Mouse (Mus musculus) spleen, postnatal 36 days (tissue): ENCODE measurements around the gene Slc4a10.

Experiments used
- DNase-seq, 2 experiments: peaks; one replicate each; pipeline ENCODE4 v3.0.0; 2022; ENCODE audit warnings: low spot score in 2 of 2, mixed read lengths in 1 of 2

The Slc4a10 gene

DNA sequence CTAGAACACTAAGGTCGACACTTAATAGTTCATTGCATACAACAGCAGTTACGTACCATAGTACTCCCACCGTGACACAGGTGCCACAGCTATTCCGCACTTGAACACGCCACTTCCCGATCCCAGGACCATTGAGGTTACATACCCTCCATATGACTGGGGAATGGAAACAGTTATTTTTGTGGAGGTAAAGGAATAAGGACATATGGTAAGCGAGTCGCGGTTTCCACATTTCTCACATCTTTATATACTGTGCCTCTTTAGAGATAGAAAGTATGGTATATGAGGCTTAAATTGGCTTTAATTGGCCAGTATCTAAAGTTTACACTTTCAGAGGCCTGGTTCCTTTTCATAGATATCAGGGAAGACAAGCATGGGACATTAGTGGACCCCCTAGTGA is 301.5 kb downstream of the Slc4a10 start:
- DNase-seq, result no peak

GRCm38 (mm10) chr2:62352035-62352434 is 305.8 kb downstream of the Slc4a10 start:
- no peak for DNase-seq

GRCm38 (mm10) chr2:62355766-62356165 is 309.5 kb downstream of the Slc4a10 start:
- DNase-seq, result no peak

DNA sequence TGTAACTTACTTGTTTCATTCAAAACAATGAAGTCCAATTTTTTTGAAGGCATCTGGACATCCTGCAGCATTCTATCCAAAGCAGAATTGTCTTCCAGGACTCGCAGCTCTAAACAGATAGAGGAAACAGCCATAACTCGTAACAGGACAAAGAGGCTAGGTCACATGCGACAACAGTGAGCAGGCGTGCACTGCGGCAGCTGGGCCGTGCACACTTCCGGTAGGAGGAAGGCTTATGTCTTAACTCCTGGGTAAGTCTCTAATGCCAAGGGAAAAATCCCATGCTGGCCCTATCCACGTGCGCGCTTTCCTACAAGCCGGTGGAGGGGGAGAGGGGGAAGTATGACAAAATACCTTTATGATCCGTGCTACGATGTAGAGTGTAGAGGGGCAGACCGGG is 310.3 kb downstream of the Slc4a10 start:
- DNase-seq, result no peak

- no peak for DNase-seq
Observed at GRCm38 (mm10) chr2:62357259-62357658, 311.0 kb downstream of the Slc4a10 start.

DNA sequence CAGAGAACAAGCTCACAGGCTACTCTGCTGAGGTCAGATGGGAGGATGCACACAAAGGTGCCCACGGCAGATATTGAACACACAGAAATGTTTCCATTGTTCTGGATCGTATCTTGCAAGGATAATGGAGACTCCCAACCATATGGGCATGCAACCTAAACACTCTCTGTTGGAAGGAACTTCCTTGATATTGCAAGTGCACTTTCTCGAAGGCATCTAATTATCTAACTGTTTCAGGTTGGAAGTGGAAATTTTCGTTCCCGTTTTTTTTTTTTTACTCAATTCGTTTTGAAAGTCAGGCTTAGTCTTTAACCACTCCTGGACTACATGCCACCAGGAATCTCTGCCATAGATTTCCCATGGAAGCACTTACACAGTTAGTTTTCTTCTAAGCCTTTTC is 314.6 kb downstream of the Slc4a10 start:
- DNase-seq, result no peak

DNA sequence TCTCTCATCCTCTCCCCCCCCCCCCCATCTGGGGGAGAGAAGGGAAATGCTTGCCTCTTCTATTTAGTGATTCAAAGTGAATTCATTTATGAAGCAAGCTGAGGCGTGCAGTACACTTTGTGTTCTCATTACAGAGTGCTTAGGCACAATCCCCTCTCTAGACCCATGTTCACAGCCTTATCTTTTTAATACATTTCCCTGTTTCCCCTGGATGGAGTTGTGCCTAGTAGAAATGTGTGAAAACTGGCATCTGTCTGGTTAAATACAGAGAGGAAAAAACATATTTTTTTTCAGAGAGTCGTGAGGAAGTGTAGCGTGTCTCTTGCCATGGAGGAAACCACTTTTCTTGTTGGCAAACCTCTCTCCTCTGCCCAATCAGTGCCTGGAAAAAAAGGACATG is 315.3 kb downstream of the Slc4a10 start:
- no peak for DNase-seq

- DNase-seq, result no peak
Observed at GRCm38 (mm10) chr2:62362211-62362610, 315.9 kb downstream of the Slc4a10 start.

DNA sequence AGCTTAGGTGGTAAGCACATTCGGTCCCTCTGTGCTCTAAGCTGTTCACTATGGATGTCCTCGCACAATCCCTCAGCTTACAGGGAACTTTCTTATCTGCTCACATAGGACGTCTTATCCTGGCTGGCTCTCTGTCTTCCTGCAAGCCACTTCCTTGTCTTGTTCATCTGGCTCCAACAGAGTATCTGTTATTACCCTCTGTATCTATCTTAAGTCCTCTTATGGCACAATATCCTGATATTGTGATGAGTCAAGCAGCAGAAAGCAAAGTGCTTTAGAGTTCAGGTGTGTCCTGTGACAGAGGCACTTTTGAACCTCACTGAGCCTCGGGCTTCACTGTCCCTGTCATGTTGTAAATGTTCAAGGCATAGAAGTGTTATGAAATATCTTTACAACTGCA is 317.3 kb downstream of the Slc4a10 start:
- no peak for DNase-seq

- no peak for DNase-seq
Observed at GRCm38 (mm10) chr2:62368349-62369053, 322.2 kb downstream of the Slc4a10 start.

DNA sequence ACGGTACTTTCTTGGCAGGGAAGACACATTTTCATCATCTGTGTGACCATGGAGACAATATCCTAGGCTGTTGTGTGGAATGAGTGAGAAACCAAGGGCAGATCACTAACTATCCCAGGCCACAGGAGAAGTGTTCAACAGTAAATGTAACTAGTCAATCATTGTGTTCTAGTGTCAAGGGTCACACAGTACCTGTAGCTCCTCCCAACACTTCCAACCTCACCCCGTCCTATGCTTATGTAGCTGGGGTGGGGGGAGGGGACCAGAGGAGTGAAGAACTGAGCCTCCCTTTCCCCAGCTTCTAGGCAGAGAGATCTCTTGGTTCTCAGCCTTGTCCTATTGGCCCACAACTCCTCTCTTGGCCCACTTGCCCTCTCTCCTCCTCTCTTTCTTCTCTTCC is 323.8 kb downstream of the Slc4a10 start:
- DNase-seq, result no peak

- no peak for DNase-seq
Observed at GRCm38 (mm10) chr2:62373692-62374091, 327.4 kb downstream of the Slc4a10 start.
